Mouse (Mus musculus): ENCODE measurements around the gene Ifnar2.

Ifnar2 gene

GRCm38 (mm10) chr16:91359531-91359930 is 13.1 kb upstream of the Ifnar2 start:
- no peak for DNase-seq

- DNase-seq, result no peak
Observed at GRCm38 (mm10) chr16:91360162-91360561, 12.4 kb upstream of the Ifnar2 start.

- no peak for DNase-seq
Observed at GRCm38 (mm10) chr16:91362006-91362405, 10.6 kb upstream of the Ifnar2 start.

DNA sequence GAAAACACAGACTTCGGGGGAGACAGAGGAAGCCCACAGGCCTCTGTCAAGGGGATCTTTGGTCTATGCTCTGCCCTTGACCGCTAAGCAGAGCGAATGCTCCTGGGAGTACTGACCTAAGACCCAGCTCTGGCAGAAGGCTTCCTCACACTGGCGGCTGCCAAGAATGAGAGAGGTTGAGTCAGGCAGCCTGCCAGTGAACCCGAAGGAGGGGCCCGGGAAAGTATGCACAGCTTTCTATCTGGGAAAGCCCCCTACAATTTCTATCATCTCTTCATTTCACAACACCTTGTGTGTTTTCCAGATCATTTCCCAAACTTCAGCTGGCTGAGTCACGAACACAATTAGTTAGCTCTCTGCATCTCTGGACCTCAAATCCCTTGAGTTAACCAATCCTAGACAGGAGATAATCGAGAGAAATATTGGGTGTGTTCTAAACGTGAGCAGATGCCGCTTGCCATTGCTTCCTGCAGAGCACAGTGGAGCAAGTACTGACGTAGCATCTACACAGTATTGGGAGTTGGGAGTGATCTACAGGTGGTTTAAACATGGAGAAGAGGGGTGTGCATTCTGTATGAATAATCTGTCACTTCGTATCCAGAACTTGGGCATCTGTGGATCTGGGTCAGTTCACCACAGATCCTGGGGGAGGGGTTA is 9.8 kb upstream of the Ifnar2 start:
- DNase-seq, result no peak

GRCm38 (mm10) chr16:91363483-91363882 is 9.1 kb upstream of the Ifnar2 start:
- DNase-seq, result no peak

DNA sequence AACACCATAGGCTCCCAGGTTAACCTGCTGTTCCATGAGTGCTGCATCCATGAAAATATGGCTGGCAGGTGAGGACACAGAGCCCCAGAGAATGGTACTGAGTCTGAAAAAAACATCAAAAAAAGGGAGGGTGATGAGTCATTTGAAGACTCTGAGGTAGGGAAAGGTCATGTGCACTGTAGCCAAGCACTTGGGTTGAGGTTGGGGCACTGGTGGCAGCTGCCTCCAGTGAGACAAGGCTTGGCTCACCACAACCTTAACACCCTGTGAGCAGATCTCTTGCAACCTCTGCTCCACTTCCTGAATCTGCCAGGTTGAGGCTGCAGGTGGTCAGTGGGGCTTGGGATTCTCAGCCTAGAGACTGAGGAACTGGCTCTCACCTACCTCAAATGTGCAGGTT is 6.0 kb upstream of the Ifnar2 start:
- DNase-seq, result no peak

- no peak for DNase-seq
Observed at GRCm38 (mm10) chr16:91367066-91367465, 5.5 kb upstream of the Ifnar2 start.

- DNase-seq, result no peak
Observed at GRCm38 (mm10) chr16:91373473-91374252, 1.1 kb downstream of the Ifnar2 start.

DNA sequence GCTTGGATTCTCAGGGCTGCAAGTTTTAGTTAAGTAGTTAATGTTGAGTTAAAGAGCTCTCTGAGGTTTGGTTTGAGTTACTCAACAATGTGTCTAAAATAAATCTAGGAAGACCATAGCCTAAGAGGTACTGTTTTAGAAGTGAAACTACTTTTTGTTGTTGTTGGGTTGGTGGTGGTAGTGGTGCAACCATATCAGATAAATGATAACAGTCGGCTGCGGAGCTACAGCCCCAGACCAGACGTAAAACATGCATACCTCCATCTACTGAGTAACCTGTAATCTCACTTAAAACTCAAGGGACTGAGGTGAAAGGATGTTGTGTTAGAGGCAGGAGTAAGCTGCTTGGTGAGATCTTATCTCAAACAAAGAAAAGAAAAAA is 1.7 kb downstream of the Ifnar2 start:
- no peak for DNase-seq

DNA sequence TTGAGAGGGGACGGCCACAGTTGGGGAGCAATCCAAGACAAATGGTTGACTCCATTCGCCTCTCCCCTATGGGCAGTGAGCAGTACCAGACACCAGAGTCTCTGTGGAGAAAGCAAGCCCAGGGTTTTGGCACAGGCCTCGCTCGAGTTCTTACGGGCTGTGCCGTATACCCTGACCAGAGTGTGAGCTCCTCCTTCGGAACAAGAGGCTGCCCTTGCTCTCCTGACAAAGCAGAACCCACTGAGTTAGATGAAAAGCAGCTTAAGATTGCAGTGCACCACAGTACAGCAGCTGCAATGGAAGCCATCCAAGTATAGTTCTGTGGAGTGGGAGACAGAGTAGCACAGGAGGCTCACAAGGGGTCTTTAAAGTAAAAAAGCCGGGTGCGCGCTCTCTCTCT is 4.1 kb downstream of the Ifnar2 start:
- DNase-seq, result no peak

GRCm38 (mm10) chr16:91378431-91378986 is 5.9 kb downstream of the Ifnar2 start:
- no peak for DNase-seq

DNA sequence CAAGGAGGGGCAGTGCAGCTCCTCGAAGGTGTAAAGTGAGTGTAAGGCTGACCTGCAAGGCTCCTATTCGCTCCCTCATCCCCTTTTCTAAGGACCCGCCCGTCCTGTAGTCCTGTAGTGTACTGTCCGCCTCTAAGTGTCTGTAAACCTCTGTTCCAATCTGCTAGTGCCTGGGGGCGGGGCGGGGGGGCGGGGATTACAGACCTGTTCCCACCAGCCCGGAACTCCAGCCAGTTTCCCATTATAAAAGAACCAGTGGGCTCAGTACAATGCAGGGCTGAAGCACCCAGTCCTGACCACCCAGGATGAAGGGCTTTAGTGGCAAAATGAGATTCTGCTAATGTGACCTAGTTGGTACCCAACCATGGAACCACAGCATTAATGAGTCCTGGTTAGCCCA is 6.4 kb downstream of the Ifnar2 start:
- DNase-seq, result no peak

- DNase-seq, result no peak
Observed at GRCm38 (mm10) chr16:91379412-91379811, 6.8 kb downstream of the Ifnar2 start.

DNA sequence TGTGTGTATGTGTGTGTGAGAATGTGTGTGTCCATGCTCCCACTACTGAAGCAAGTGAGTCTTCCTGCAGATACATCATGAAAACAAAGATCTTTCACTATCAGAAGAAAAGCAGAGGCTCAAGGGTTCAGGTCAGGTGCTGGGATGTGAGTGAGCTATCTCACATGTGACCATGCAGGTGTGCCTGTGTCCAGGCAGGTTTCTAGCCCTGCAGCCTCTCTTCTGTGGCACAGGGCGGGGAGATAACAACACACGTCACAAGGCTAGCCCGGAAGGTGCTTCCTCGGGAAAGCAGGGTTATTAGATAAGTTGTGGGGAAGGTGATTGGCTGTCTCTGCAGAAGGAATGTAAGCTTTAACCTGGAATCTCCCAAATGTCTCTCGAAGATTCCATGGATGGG is 7.6 kb downstream of the Ifnar2 start:
- no peak for DNase-seq

- DNase-seq, result no peak
Observed at GRCm38 (mm10) chr16:91381606-91382005, 9.0 kb downstream of the Ifnar2 start.

- DNase-seq, result no peak
Observed at GRCm38 (mm10) chr16:91382261-91382790, 9.7 kb downstream of the Ifnar2 start.

DNA sequence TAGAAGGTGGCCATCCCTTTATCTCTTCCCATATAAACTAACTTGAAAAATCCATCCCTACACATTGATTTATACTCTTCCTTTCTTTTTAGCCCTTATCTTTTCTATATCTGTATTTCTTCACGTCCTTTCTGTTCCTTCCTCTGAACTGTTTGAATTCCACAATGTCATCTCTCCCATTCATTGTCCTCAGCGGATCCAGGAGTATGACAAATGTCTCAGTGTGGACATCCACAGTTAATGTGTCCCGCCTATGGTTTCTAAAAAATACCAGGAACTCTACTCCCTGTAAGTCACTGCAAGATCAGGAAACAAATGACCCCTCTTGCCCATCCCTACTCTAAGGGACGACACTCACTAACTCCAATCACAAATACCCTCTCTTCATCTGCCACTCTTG is 11.6 kb downstream of the Ifnar2 start:
- no peak for DNase-seq

- DNase-seq, result no peak
Observed at GRCm38 (mm10) chr16:91385621-91386020, 13.0 kb downstream of the Ifnar2 start.

DNA sequence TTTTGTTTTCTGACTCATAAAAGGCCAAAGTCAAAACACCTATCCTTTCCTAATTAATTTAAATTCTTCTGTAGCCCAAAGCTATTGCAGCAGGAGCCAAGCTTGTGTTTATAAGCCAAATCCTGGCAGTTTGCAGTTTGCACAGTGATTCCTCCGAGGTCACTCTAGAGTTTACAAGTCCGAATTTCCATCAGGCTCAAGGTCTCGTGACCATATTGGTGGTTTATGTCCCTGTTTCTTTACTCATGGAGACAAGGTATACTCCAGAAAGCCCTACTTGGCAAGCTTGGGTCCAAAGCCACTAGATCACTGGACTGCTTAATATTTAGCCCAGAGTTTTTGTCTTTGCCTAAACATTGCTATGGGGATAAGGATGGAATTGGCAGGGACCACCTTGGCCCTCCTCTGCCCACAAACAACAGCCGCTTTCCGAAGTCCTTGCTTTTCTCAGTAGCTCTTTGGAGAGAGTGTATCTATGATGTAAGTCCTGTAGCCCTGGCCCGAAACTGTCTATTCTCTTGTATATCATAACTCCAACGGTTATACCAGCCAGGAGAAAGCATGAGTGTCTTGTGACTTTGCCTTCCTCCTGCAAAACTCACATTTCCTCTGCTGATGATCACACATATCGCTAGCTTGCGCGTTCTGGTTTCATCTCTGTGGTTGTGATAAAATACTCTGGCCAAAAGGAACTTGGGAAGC is 14.0 kb downstream of the Ifnar2 start:
- DNase-seq, result no peak

- no peak for DNase-seq
Observed at GRCm38 (mm10) chr16:91387121-91387486, 14.5 kb downstream of the Ifnar2 start.

DNA sequence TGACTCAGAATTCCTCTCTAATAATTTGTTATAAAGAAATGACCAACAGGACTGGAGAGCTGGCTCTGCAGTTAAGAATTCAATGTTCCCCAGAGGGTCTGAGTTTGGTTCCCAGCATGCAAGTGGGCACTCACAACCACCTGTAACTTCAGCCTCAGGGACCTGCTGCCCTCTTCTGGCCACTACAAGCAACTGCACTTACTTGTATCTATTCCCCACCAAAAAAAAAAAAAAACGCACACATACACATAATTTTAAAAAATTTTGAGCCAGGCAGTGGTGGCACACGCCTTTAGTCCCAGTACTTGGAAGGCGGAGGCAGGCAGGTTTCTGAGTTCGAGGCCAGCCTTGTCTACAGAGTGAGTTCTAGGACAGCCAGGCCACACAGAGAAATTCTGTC is 17.5 kb downstream of the Ifnar2 start:
- no peak for DNase-seq

DNA sequence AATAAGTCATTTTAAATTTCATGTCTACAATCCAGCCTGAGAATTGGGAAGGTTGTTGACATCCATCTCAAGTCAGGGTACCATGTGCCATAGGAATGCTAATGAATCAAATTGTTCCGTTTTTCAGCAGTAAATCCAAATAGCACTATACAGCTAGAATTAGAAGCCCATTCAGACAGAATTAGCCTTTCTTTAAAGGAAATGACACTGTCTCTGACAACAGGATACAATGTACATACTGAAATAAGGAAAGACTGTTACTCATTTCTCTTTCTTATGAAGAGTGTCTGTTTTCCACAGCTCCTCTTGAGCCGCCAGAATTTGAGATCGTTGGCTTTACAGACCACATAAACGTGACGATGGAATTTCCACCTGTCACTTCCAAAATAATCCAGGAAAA is 18.8 kb downstream of the Ifnar2 start, which contains the start of gene Gm21970:
Gene Gm21970 (plus strand): TSS at position 301 of the 400 bp plus-strand sequence.
- no peak for DNase-seq

- no peak for DNase-seq
Observed at GRCm38 (mm10) chr16:91394826-91395410, 22.3 kb downstream of the Ifnar2 start.

Measured in right cerebral cortex, postnatal 4 days (tissue).